Mouse (Mus musculus) forebrain, embryonic 13.5 days (tissue): Measurements from ENCODE around the gene Mif4gd. TPM values are rescaled to one million over a fixed set of nuclear protein-coding genes. Genes with fewer than 3 reads are reported as not detected.

Source experiments
- ATAC-seq: fragments of 200-750 bp; cut with Nextera tagmentation; 2 replicates; pipeline ENCODE4 v1.8.0; 2017
- H3K27ac ChIP-seq: fragments of 300-500 bp; sonication (generic); 2 replicates; pipeline ENCODE4 v1.5.1; 2015; ENCODE audit warnings: inconsistent platforms, mild to moderate bottlenecking, moderate library complexity
- H3K27me3 ChIP-seq: fragments of 300-500 bp; sonication (generic); 2 replicates; pipeline ENCODE4 v1.6.1; 2015; ENCODE audit warnings: mild to moderate bottlenecking, inconsistent platforms
- H3K36me3 ChIP-seq: fragments of 300-500 bp; sonication (generic); 2 replicates; pipeline ENCODE4 v1.6.1; 2015; ENCODE audit warnings: mild to moderate bottlenecking, inconsistent platforms; ENCODE audit not compliant: poor library complexity, severe bottlenecking
- H3K4me1 ChIP-seq: fragments of 300-500 bp; sonication (generic); 2 replicates; pipeline ENCODE4 v1.6.1; 2015; ENCODE audit warnings: inconsistent platforms
- H3K4me2 ChIP-seq: fragments of 300-500 bp; sonication (generic); 2 replicates; pipeline ENCODE4 v1.6.1; 2015; ENCODE audit warnings: inconsistent platforms, mild to moderate bottlenecking, moderate library complexity
- H3K4me3 ChIP-seq: fragments of 300-500 bp; sonication (generic); 2 replicates; pipeline ENCODE4 v1.5.1; 2015; ENCODE audit warnings: mild to moderate bottlenecking, inconsistent platforms
- H3K9ac ChIP-seq: fragments of 300-500 bp; sonication (generic); 2 replicates; pipeline ENCODE4 v1.6.1; 2015; ENCODE audit warnings: mild to moderate bottlenecking, inconsistent platforms
- H3K9me3 ChIP-seq: fragments of 300-500 bp; sonication (generic); replicated peaks from 2 replicates; pipeline ENCODE4 v1.6.1; 2016; ENCODE audit warnings: inconsistent platforms
- WGBS: fragments of 180-500 bp; shearing (Covaris S2); methylation state at CpG from one replicate; pipeline ENCODE4 v1.1.7; 2015; 5-methylcytosine and 5-hydroxymethylcytosine counted together
- polyA plus RNA-seq: library from polyadenylated mRNA; unstranded; fragments of >200 nt; fragmentation: Nextera tagmentation; extraction: Ambion mirVana; gene quantifications from 2 replicates; pipeline ENCODE4 v1.2.1, GENCODE M21; 2015

The Mif4gd gene
- polyA plus RNA-seq, 1 experiment from 2014 or later, result 12.4 TPM

DNA sequence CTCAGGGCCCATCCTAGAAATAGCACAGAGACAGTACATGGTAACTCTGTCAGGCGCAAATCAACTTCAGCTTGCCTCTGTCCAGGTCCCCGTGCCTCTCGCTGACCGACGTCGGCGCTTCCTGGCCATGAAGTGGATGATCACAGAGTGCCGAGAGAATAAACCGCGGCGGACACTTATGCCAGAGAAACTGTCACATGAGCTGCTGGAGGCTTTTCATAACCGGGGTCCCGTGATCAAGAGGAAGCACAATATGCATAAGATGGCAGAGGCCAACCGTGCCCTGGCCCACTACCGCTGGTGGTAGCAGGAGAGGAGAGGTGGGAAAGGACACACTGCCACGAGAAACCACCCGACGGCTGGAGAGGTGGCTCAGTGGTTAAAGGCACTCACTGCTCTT lies 6.0 kb downstream of the Mif4gd start:
- no peak for ATAC-seq
- Histone ChIP-seq H3K36me3 (peaks cover 55% of the 10 kb centered on the region), H3K4me2 (no peak overlapping the region), H3K27me3 (no peaks in the 10 kb centered on the region), H3K27ac (no peak overlapping the region), H3K9ac (no peak overlapping the region), H3K9me3 (no peaks in the 10 kb centered on the region), H3K4me1 (peaks cover 38% of the 10 kb centered on the region), H3K4me3 (no peak overlapping the region)
- WGBS, result 93% methylated on average over 18 of the region's 18 CpGs

DNA sequence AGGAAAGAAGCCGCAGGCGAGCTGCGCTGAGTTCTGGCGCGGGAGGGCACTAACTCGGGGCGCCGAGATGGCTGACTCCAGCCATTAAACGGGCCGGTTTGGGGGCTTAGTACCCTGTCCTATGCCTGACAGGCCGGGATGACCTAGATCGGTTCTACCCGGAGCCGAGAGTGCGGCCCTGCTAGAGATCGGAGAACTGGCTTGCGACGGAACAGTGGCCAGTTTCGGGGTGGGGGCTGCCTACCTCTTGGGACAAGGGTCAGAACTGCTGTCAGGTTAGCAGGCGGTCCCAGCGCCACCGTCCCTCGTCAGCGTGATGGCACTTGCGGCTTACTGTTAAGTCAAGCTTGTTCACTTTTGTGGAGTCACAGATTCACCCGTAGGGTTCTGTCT lies 8.5 kb downstream of the Mif4gd start:
- peak overlapping the region; percentile 85 for H3K27ac ChIP-seq
- peak overlapping the region; percentile 99 for H3K4me3 ChIP-seq
- H3K4me1 ChIP-seq, result peaks cover 31% of the 10 kb centered on the region
- WGBS, result under 1% methylated on average over 26 of the region's 26 CpGs
- H3K4me2 ChIP-seq, result peak overlapping the region; percentile 96
- H3K36me3 ChIP-seq, result peaks cover 52% of the 10 kb centered on the region
- peak overlapping the region; percentile 97 for H3K9ac ChIP-seq
- H3K27me3 ChIP-seq, result no peaks in the 10 kb centered on the region
- no peaks in the 10 kb centered on the region for H3K9me3 ChIP-seq
- ATAC-seq, result peak; percentile 44

DNA sequence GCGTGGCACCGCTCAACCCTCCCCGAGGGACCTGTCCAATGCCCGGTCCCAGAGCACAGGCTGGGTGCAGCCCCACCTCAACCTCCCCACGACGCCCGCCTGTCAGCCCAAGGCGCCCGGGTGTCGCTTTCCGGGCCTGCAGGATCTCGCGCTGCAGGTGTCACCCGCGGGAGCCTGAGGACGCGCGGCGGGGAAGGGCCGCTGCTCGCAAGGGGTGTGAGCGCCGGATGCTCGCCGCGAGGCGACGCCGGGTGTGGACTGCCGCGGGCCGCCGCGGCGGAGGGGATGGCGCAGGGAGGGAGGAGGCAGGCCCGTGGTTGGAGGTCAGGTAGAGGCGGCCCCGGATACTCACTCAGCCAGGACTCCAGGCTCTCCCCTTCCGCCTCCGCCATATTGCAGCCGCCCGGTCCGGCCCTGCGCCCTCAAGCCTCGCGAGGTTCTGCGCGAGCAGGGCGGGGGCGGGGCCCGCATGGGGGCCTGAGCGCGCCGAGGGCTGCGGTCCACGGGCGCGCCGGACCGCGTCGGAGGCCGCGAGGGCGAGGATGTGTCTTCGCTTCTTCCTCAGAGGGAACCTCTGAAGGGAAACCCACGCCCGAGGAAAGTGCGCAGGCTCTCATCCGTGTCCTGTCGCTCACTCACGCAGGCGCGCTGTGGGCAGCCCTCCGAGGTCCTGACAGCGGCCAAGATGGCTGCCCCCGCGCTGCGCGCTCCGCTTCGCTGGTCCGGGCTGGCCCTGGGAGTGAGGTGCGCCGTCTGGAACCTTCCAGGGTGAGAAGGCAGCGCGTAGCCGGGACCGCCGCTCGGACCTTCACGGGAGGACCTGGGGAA lies 9.1 kb downstream of the Mif4gd start, which contains the start of the genes Mrps7 and Gga3:
Gene Mrps7 (plus strand): TSS at position 450 of the 828 bp plus-strand sequence.
Gene Gga3 (minus strand): TSS at position 576 of the 828 bp plus-strand sequence.
- Histone ChIP-seq H3K27me3 (no peaks in the 10 kb centered on the region), H3K36me3 (peaks cover 48% of the 10 kb centered on the region), H3K4me1 (peaks cover 31% of the 10 kb centered on the region), H3K4me3 (peak within 1 kb of the TSS; percentile 99), H3K4me2 (peak within 1 kb of the TSS; percentile 96), H3K9ac (peak within 1 kb of the TSS; percentile 97), H3K9me3 (no peaks in the 10 kb centered on the region), H3K27ac (peak within 1 kb of the TSS; percentile 85)
- peak; percentile 97 for ATAC-seq
- WGBS, result 1% methylated on average over 67 of the region's 93 CpGs

DNA sequence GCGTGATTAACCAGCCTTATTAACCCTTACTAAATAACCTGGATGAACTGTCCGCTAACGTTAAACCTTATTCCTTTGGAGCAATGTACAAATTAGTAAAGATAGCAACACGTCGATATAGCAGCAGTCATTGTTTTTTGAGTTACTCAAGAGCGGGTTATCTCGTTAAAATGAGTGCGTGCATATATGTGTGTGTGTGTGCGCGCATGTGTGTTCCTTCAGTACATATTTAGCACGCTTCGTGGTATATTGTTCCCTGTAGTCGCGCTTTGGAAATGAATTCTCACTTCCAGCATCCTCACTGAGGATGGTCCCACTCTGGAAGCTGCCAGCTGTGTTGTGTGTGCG lies 9.7 kb downstream of the Mif4gd start:
- ATAC-seq, result no peak
- Histone ChIP-seq H3K4me1 (peaks cover 31% of the 10 kb centered on the region), H3K27ac (peak overlapping the region; percentile 85), H3K4me3 (peak overlapping the region; percentile 99), H3K9me3 (no peaks in the 10 kb centered on the region), H3K4me2 (peak overlapping the region; percentile 96), H3K36me3 (peaks cover 47% of the 10 kb centered on the region), H3K9ac (peak overlapping the region; percentile 97), H3K27me3 (no peaks in the 10 kb centered on the region)
- 8% methylated on average over 15 of the region's 15 CpGs for WGBS

DNA sequence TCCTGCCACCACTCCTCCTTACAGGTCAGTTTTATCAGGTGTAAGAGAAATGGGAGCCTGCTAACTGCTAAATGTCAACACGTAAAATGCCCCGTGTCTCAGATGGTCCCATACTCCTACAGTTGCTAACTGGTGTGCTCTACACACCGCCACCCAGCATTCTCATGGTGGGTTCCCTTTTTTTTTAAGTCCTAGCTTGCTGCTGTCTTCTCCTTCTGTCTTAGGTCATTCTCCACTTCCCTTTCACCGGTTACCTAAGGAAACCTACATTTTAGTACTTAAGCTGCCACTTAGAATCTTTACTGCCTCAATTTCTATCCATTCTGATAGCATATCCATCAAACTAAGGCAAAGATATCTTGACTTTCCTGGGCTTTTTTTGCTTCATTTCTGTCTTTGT lies 11.6 kb downstream of the Mif4gd start:
- WGBS, result 100% methylated on average over 4 of the region's 4 CpGs
- H3K4me2 ChIP-seq, result no peak overlapping the region
- no peak for ATAC-seq

DNA sequence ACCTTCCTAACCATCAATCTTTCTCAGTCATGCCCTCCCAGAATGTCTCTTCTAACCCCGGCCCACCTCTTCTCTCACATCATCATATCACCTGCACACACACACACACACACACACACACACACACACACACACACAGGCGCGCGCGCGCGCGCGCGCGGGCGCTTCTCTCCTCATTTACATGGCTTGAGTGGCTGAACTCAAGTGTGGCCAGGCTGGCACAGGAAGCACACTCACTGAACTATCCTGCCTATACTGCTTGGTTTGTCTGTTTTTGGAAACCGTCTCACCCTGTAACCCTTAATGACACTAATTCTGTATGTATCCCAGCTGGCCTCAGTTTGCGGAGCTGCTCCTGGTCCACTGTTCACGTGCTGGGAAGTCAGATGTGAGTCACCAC lies 12.0 kb downstream of the Mif4gd start:
- Histone ChIP-seq H3K36me3 (peaks cover 44% of the 10 kb centered on the region), H3K27me3 (no peaks in the 10 kb centered on the region), H3K4me2 (no peak overlapping the region), H3K4me3 (no peak overlapping the region), H3K27ac (no peak overlapping the region), H3K4me1 (peaks cover 30% of the 10 kb centered on the region), H3K9me3 (no peaks in the 10 kb centered on the region), H3K9ac (no peak overlapping the region)
- ATAC-seq, result no peak
- WGBS, result 93% methylated on average over 15 of the region's 15 CpGs

More for the DNA sequence above, 11.6 kb downstream of the Mif4gd start:
- H3K9me3 ChIP-seq, result no peaks in the 10 kb centered on the region
- H3K4me1 ChIP-seq, result peaks cover 31% of the 10 kb centered on the region
- no peaks in the 10 kb centered on the region for H3K27me3 ChIP-seq
- H3K4me3 ChIP-seq, result no peak overlapping the region
- H3K27ac ChIP-seq, result no peak overlapping the region
- peaks cover 44% of the 10 kb centered on the region for H3K36me3 ChIP-seq
- no peak overlapping the region for H3K9ac ChIP-seq

DNA sequence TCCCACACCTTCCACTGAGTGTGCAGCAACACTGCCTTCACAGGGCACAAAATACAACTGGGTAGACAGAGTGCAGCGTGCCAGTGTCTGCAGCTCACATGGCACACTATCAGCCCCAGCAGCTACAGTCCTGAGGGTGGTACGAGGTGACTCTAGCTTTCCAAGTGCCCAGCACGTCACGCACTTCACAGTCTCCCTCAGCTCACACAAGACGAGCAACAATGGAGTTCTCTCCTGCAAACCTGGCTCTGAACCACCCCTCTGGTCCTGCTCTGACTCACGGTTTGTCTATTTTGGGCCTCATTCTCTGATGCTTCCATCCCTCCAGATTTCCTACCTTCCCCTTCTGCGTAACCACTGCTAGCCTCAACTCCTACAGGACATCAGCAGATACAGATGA lies 13.0 kb downstream of the Mif4gd start:
- Histone ChIP-seq H3K36me3 (peaks cover 44% of the 10 kb centered on the region), H3K9ac (no peak overlapping the region), H3K4me3 (no peak overlapping the region), H3K9me3 (no peaks in the 10 kb centered on the region), H3K27ac (no peak overlapping the region), H3K4me1 (peaks cover 20% of the 10 kb centered on the region), H3K27me3 (no peaks in the 10 kb centered on the region), H3K4me2 (no peak overlapping the region)
- 94% methylated on average over 7 of the region's 7 CpGs for WGBS
- no peak for ATAC-seq

DNA sequence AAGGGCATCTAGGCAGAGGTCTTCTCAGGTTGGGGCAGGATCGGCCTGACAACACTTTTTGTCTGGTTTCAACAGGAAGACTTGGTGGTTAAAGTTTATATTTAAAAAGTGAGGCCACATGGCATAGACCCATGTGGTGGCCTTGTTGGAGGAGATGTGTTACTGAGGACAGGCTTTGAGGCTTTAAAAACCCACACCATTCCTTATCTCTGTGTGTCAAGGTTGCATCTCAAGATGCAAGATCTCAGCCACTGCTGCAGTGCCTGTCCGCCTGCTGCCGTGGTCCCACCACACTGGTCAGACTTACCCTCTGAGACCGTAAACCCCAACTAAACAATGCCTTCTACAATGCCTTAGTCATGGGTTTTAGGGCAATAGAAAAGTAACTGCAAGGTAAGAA lies 14.5 kb downstream of the Mif4gd start:
- no peak overlapping the region for H3K4me2 ChIP-seq
- no peak for ATAC-seq
- no peak overlapping the region for H3K9ac ChIP-seq
- peaks cover 58% of the 10 kb centered on the region for H3K36me3 ChIP-seq
- no peak overlapping the region for H3K4me3 ChIP-seq
- no peak overlapping the region for H3K27ac ChIP-seq
- 96% methylated on average over 4 of the region's 4 CpGs for WGBS
- no peaks in the 10 kb centered on the region for H3K9me3 ChIP-seq
- no peaks in the 10 kb centered on the region for H3K27me3 ChIP-seq
- H3K4me1 ChIP-seq, result peaks cover 15% of the 10 kb centered on the region

DNA sequence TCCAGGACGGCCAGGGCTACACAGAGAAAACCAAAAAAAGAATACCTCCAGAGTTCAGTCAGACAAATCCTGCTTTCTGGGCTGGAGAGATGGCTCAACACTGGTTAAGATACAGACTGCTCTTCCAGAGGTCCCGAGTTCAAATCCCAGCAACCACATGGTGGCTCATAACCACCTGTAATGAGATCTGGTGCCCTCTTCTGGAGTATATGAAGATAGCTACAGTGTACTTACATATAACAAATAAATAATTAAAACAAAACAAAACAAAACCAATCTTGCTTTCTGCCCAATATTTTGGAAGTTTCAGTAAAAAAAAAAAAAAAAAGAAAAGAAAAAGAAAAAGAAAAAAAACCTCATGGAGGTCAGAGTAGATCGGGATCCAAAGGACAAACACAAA lies 17.6 kb downstream of the Mif4gd start:
- no peaks in the 10 kb centered on the region for H3K4me1 ChIP-seq
- H3K4me3 ChIP-seq, result no peak overlapping the region
- no peak overlapping the region for H3K9ac ChIP-seq
- H3K4me2 ChIP-seq, result no peak overlapping the region
- H3K36me3 ChIP-seq, result peaks cover 78% of the 10 kb centered on the region
- H3K27ac ChIP-seq, result no peak overlapping the region
- WGBS, result 95% methylated on average over 3 of the region's 3 CpGs
- ATAC-seq, result no peak
- no peaks in the 10 kb centered on the region for H3K27me3 ChIP-seq
- no peaks in the 10 kb centered on the region for H3K9me3 ChIP-seq

DNA sequence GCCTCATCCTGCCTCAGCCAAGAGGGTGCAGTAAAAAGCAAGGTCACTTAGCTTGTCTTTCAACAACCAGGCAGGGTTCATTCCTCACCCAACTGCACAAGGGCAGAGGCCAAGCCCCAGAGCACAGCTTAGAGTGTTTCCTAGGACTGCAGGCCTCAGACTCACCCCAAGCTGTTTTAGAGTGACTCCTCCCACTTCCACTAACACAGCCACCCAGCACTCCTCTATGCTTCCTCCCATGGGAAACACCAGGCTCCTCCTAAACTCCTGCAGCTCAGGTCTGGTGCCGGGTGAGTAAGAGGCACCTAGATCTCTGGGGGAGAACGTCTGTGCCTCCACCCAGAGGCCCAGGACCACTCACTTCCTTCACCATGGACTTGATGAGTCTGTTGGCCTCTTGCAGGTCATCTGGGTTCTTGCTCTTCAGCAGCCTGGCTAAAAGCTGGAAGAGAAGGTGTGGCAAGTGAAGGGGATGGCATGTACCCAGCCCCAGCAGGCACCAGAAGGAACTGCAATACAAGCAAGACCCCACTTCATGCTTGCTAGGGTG lies 22.2 kb downstream of the Mif4gd start:
- H3K4me2 ChIP-seq, result no peak overlapping the region
- 91% methylated on average over 2 of the region's 2 CpGs for WGBS

DNA sequence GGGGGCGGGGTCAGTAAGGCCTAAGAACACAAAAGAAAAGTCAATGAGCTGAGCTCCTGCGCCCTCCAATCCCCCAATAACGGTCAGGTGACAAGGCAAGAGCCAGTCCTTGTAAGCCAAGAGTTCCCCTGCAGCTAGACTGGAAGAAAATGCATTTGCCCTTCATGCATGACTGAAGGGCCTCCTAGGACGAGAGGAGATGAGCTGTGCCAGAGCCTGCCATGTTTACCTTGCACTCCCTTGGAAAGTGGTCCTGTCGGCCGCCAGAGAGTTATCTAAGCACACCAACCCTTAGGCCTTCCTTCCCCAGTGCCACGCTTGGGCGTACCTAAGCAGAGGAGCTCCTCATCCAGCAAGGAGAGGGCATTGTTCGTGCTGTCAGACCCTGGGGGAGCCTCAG lies 24.8 kb downstream of the Mif4gd start:
- no peak for ATAC-seq
- H3K27me3 ChIP-seq, result no peaks in the 10 kb centered on the region
- H3K4me2 ChIP-seq, result no peak overlapping the region
- peaks cover 98% of the 10 kb centered on the region for H3K36me3 ChIP-seq
- no peak overlapping the region for H3K27ac ChIP-seq
- H3K9me3 ChIP-seq, result no peaks in the 10 kb centered on the region
- H3K4me3 ChIP-seq, result no peak overlapping the region
- no peak overlapping the region for H3K9ac ChIP-seq
- WGBS, result 86% methylated on average over 9 of the region's 9 CpGs
- no peaks in the 10 kb centered on the region for H3K4me1 ChIP-seq

More for the DNA sequence above, 22.2 kb downstream of the Mif4gd start:
- H3K9ac ChIP-seq, result no peak overlapping the region
- no peak overlapping the region for H3K27ac ChIP-seq
- H3K36me3 ChIP-seq, result peaks cover 94% of the 10 kb centered on the region
- no peaks in the 10 kb centered on the region for H3K27me3 ChIP-seq
- no peak overlapping the region for H3K4me3 ChIP-seq
- ATAC-seq, result no peak
- H3K4me1 ChIP-seq, result no peaks in the 10 kb centered on the region
- H3K9me3 ChIP-seq, result no peaks in the 10 kb centered on the region

DNA sequence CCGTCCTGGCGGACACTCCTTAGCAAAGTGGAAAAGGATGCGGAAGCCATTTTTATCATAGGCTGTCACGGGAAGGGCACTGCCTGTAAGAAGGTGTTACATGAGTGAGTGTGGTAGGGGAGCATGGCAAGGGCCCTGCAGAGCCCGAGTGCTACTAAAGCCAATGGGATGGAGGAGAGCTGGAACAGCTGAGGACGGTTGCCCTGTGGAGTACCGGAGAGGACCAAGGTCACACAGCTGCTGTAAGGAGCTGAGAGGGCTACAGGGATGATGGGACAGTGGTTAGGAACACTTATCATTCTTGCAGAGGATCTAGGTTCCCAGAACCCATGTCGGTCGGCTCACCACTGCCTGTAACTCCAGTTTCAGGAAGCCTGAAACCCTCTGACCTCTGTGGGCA lies 26.4 kb downstream of the Mif4gd start:
- Histone ChIP-seq H3K4me1 (no peaks in the 10 kb centered on the region), H3K9ac (no peak overlapping the region), H3K4me2 (no peak overlapping the region), H3K27me3 (no peaks in the 10 kb centered on the region), H3K9me3 (no peaks in the 10 kb centered on the region), H3K36me3 (peaks cover 98% of the 10 kb centered on the region), H3K4me3 (no peak overlapping the region), H3K27ac (no peak overlapping the region)
- no peak for ATAC-seq
- WGBS, result 96% methylated on average over 9 of the region's 9 CpGs
